Mouse (Mus musculus) T-helper 2 cell (primary cell): ENCODE measurements around the gene Gm8947.
"Not testable (repeated sequence)": the region's sequence is repeated elsewhere in the genome, so short reads cannot be mapped to it uniquely, and the experiment has no call there.

Source experiments
- in situ Hi-C: fragments of 300-600 bp; cut with MboI, MseI; formaldehyde crosslinking; loops from one replicate; pipeline ENCODE4 v1.15.1; 2025; ENCODE audit warnings: high pct_unique_total_duplicates

Gm8947 gene

GRCm38 (mm10) chr1:151180167-151180566 is 12.0 kb upstream of the Gm8947 start:
- in situ Hi-C loops, result no loop called here

- in situ Hi-C loops, result not testable (repeated sequence)
These were observed 9.9 kb upstream of the Gm8947 start, which contains the start of gene Gm47985 for GRCm38 (mm10) chr1:151182266-151182665. Gm47985 (plus strand) TSS chr1:151182537.

GRCm38 (mm10) chr1:151186186-151186585 is 6.0 kb upstream of the Gm8947 start:
- in situ Hi-C loops, result not testable (repeated sequence)

- in situ Hi-C loops, result not testable (repeated sequence)
These were observed 5.2 kb upstream of the Gm8947 start for GRCm38 (mm10) chr1:151186879-151187424.

GRCm38 (mm10) chr1:151188469-151188868 is 3.7 kb upstream of the Gm8947 start:
- in situ Hi-C loops, result no loop called here

GRCm38 (mm10) chr1:151192739-151193138 is 563 bp downstream of the Gm8947 start:
- in situ Hi-C loops, result not testable (repeated sequence)

GRCm38 (mm10) chr1:151195986-151196385 is 3.8 kb downstream of the Gm8947 start:
- in situ Hi-C loops, result not testable (repeated sequence)

- in situ Hi-C loops, result not testable (repeated sequence)
These were observed 4.5 kb downstream of the Gm8947 start for GRCm38 (mm10) chr1:151196690-151197089.

- in situ Hi-C loops, result not testable (repeated sequence)
These were observed 5.9 kb downstream of the Gm8947 start, which contains the start of gene Gm47995 for GRCm38 (mm10) chr1:151198120-151198519. Gm47995 (plus strand) TSS chr1:151198448.

GRCm38 (mm10) chr1:151200620-151201019 is 8.4 kb downstream of the Gm8947 start:
- in situ Hi-C loops, result not testable (repeated sequence)

- in situ Hi-C loops, result not testable (repeated sequence)
These were observed 10.6 kb downstream of the Gm8947 start for GRCm38 (mm10) chr1:151202771-151203170.

GRCm38 (mm10) chr1:151203818-151204217 is 11.6 kb downstream of the Gm8947 start, which contains the start of gene 3110040M04Rik:
3110040M04Rik (plus strand) TSS chr1:151204121.
- in situ Hi-C loops, result not testable (repeated sequence)

- in situ Hi-C loops, result not testable (repeated sequence)
These were observed 16.3 kb downstream of the Gm8947 start for GRCm38 (mm10) chr1:151208493-151208892.

GRCm38 (mm10) chr1:151208944-151209343 is 16.8 kb downstream of the Gm8947 start:
- in situ Hi-C loops, result not testable (repeated sequence)

GRCm38 (mm10) chr1:151209824-151210355 is 17.7 kb downstream of the Gm8947 start, which contains the start of gene Gm47996:
Gm47996 (plus strand) TSS chr1:151210131.
- in situ Hi-C loops, result not testable (repeated sequence)

GRCm38 (mm10) chr1:151211666-151212065 is 19.5 kb downstream of the Gm8947 start:
- in situ Hi-C loops, result not testable (repeated sequence)

GRCm38 (mm10) chr1:151214862-151215261 is 22.7 kb downstream of the Gm8947 start:
- in situ Hi-C loops, result no loop called here

GRCm38 (mm10) chr1:151215985-151216384 is 23.8 kb downstream of the Gm8947 start:
- in situ Hi-C loops, result no loop called here

GRCm38 (mm10) chr1:151216417-151216816 is 24.2 kb downstream of the Gm8947 start:
- in situ Hi-C loops, result no loop called here

GRCm38 (mm10) chr1:151219045-151219444 is 26.9 kb downstream of the Gm8947 start:
- in situ Hi-C loops, result no loop called here

- in situ Hi-C loops, result no loop called here
These were observed 27.9 kb downstream of the Gm8947 start for GRCm38 (mm10) chr1:151220098-151220497.

GRCm38 (mm10) chr1:151222561-151223267 is 30.5 kb downstream of the Gm8947 start:
- in situ Hi-C loops, result no loop called here

- in situ Hi-C loops, result no loop called here
These were observed 31.2 kb downstream of the Gm8947 start for GRCm38 (mm10) chr1:151223377-151223776.
